Mouse (Mus musculus) spleen, adult 2 months (tissue): ENCODE results near the gene Rora. TPM values are rescaled to one million over a fixed set of nuclear protein-coding genes. Genes with fewer than 3 reads are reported as not detected.
A peak's percentile ranks its signal among the peaks of the same experiment; 100 is the strongest.

ENCODE experiments used
- DNase-seq, 2 experiments: peaks; one replicate each; pipeline versions ENCODE4 v3.0.0 to v3.0.0-alpha.2; 2012 to 2021; ENCODE audit warnings: low spot score in 2 of 2, low read depth in 1 of 2
- H3K27ac ChIP-seq: fragments of 200-500 bp; 2 replicates; pipeline ENCODE4 v1.5.1; 2012; ENCODE audit warnings: low read length, inconsistent platforms; ENCODE audit not compliant: insufficient read depth
- H3K27me3 ChIP-seq: fragments of 200-500 bp; 2 replicates; pipeline ENCODE4 v1.6.1; 2012; ENCODE audit warnings: mild to moderate bottlenecking, moderate library complexity, low read length, inconsistent platforms; ENCODE audit not compliant: control insufficient read depth, insufficient read depth
- H3K36me3 ChIP-seq: fragments of 200-500 bp; 2 replicates; pipeline ENCODE4 v1.6.1; 2012; ENCODE audit warnings: mild to moderate bottlenecking, low read length, inconsistent platforms; ENCODE audit not compliant: control insufficient read depth, insufficient read depth
- H3K4me1 ChIP-seq: fragments of 200-500 bp; 2 replicates; pipeline ENCODE4 v1.6.1; 2011; ENCODE audit warnings: inconsistent platforms; ENCODE audit not compliant: control insufficient read depth, insufficient read depth, insufficient read length
- H3K4me3 ChIP-seq: fragments of 200-500 bp; 2 replicates; pipeline ENCODE4 v1.5.1; 2011; ENCODE audit warnings: mild to moderate bottlenecking, inconsistent platforms; ENCODE audit not compliant: insufficient read depth, insufficient read length; ENCODE audit errors: extremely low read depth
- CTCF ChIP-seq: fragments of 200-500 bp; IDR thresholded peaks from 2 replicates; pipeline ENCODE4 v1.5.1; 2011; ENCODE audit warnings: mild to moderate bottlenecking, inconsistent platforms; ENCODE audit not compliant: insufficient read depth, insufficient read length, insufficient replicate concordance; ENCODE audit errors: extremely low read depth
- POLR2A ChIP-seq: fragments of 200-500 bp; IDR thresholded peaks from 2 replicates; pipeline ENCODE4 v1.6.1; 2011; ENCODE audit warnings: low read depth, low read length, inconsistent platforms
- WGBS: fragments of 180-500 bp; shearing (Covaris S2); methylation state at CpG from one replicate; pipeline ENCODE4 v1.1.7; 2018; 5-methylcytosine and 5-hydroxymethylcytosine counted together
- polyA plus RNA-seq: library from polyadenylated mRNA; depleted of rRNA; stranded (reverse); fragments of >200 nt; gene quantifications from 2 replicates; pipeline ENCODE4 v1.2.3, GENCODE M21; 2012

The Rora gene
- polyA plus RNA-seq, 1 experiment = 1.7 TPM

DNA sequence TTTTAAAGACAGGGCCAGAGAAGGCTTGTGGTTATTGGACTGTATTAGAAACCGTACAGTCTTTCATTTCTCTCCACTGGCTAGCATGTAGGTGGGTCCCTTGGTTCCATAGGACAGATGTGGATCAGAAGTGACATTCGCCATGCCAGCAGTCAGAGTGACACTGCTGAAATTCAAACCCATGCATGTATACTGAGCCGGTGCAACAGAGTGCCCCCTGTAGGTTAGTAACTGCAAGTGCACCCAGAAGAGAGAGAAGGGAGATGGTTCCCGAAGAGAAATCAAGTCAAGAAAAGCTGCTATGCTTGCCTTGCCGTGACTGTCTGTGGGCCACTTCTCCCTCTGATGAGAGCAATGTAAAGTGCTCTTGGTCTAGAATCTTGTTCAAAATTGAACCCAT is 507.2 kb downstream of the Rora start:
- H3K27ac ChIP-seq = no peak overlapping the region
- TF ChIP-seq POLR2A (no peak), CTCF (no peak)
- H3K36me3 ChIP-seq = no peaks in the 10 kb centered on the region
- WGBS = 90% methylated on average over 5 of the region's 5 CpGs
- DNase-seq = no peak
- H3K4me1 ChIP-seq = 0 out of 2 replicates have a peak, but pooled peaks cover 3% of the 10 kb centered on the region
- no peak overlapping the region for H3K4me3 ChIP-seq
- no peaks in the 10 kb centered on the region for H3K27me3 ChIP-seq

DNA sequence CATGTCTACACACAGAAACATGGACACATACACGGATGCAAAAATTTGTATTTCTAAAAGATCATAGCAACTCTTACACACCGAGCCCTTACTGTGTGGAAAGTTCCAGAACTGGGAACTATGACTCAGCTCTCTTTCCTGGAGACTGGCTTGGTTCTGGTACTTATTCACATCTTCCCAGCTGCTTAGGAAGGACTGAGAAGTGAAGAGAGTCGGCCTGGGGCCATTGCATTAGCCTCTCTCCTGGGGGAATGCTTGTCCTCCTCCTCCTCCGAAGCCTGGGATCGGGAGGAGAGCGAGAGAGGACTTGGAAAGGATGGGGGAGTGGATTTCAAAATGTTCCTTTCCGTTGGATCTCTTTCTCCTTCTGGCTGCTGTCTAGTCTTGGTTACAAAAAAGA is 511.1 kb downstream of the Rora start:
- Histone ChIP-seq H3K36me3 (no peaks in the 10 kb centered on the region), H3K4me1 (0 out of 2 replicates have a peak, but pooled peaks cover 3% of the 10 kb centered on the region), H3K4me3 (no peak overlapping the region), H3K27me3 (no peaks in the 10 kb centered on the region), H3K27ac (no peak overlapping the region)
- WGBS = 70% methylated on average over 7 of the region's 7 CpGs
- TF ChIP-seq CTCF = no peak
- TF ChIP-seq POLR2A = no peak
- no peak for DNase-seq

DNA sequence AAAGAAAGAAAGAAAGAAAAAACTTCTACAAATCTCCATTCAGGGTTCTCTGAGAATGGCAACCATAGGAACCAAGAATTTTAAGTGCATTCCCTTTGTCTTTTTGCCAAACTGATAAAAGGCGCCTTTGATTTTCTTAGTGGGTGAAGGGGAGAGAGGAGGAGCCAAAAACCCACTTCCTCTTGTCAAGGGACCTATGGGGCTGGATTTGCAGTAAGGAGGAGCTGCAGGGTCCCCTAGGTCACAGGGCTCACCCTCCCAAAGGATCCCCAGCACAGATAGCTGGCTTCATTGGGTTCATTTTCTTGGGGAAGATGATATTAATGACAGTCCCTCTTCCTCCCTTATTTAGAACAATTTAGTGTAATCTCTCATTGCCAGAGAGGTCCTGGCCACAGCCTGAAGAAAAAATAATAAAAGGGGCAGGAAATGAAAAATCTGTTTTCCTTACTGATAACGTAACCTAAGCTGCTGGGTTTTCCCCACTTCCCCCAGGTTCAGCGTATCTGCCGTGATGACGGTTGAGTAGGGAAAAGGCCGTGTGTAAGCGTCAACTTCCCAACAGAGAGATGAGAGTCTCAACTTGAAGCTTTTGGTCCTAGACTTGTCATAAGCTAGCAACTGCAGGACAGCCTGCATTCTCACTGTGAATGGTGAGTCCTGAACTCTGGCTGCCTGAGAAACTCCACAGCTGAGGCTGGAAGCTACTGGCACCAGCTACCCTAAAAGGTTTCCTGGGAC is 511.7 kb downstream of the Rora start:
- 12% methylated on average over 7 of the region's 7 CpGs for WGBS
- Histone ChIP-seq H3K4me1 (0 out of 2 replicates have a peak, but pooled peaks cover 3% of the 10 kb centered on the region), H3K36me3 (no peaks in the 10 kb centered on the region), H3K27ac (0 out of 2 replicates have a peak overlapping the region, but pooled peaks have one; percentile 8), H3K4me3 (no peak overlapping the region), H3K27me3 (no peaks in the 10 kb centered on the region)
- DNase-seq = peak in 1 of 2 experiments; percentile 8
- TF ChIP-seq POLR2A (no peak), CTCF (no peak)

DNA sequence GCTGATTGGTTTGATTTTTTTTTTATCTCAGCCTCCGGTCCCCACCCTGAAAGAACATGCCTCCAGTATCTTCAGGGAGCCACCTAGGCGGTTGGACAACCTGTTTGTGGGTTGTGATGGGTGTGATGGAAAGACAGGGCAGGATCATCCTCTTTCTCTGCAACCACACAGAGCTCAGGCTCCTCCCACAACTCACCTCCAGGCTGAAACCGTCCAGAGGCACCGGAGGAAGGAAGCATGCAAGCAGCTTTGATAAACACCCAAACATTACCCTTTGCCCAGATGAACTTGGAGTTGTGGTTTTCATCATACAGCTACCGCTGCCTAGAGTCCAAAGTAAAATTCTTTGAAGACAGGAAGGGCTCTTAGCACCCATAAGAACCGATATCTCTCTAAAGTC is 520.5 kb downstream of the Rora start:
- no peak for DNase-seq
- Histone ChIP-seq H3K36me3 (no peaks in the 10 kb centered on the region), H3K27me3 (no peaks in the 10 kb centered on the region), H3K27ac (no peak overlapping the region), H3K4me3 (no peak overlapping the region), H3K4me1 (no peaks in the 10 kb centered on the region)
- TF ChIP-seq CTCF = no peak
- TF ChIP-seq POLR2A = no peak
- 31% methylated on average over 6 of the region's 6 CpGs for WGBS

DNA sequence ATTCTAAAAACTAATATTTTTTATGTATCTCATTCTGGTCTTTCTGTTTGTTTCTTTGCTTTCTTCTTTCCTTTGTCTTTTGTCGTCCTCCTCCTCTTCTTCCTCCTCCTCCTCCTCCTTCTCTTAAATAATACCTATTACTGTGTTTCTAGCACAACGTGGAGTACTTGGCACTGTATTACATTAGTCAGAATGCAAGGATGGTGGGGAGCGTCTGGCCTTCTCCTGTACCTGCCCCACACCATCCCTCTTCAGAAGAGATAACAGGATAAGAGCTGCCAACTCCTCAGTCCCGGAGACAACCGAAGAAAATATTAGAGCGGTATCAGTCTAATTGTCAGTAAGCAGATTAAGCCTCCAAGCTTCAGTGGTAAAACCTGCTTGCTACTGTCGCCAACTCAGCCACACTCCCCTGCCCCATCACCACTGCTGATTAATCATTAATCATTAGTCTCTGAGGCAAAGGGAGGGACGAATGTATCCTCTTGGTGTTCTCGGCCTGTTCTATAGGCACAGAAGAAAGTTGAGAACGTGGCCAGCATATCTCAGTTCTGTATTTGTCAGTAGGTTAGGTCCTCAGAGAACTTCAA is 521.0 kb downstream of the Rora start:
- Histone ChIP-seq H3K4me1 (no peaks in the 10 kb centered on the region), H3K27me3 (no peaks in the 10 kb centered on the region), H3K36me3 (no peaks in the 10 kb centered on the region), H3K27ac (no peak overlapping the region), H3K4me3 (no peak overlapping the region)
- WGBS = 73% methylated on average over 10 of the region's 10 CpGs
- no peak for TF ChIP-seq CTCF
- TF ChIP-seq POLR2A = no peak
- no peak for DNase-seq

DNA sequence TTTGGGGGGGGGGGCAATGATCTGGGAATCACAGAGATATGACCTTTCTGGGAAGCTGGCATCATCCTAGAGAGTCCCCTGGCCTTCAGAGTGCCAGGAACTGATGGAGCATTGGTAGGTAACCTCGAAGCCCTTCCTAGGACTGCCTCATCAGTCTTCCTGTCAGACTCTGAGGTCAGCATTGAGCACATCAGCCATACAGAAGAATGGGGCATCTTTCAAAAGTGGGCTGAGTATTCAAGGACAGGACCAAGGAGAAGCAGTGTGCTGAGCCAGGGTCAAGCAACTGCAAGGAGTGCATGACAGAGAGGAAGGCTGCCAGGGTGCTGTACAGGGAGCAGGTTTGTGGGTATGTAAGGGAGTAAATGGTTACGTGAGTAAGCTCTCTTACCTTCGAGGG is 523.4 kb downstream of the Rora start:
- Histone ChIP-seq H3K36me3 (no peaks in the 10 kb centered on the region), H3K27me3 (no peaks in the 10 kb centered on the region), H3K4me1 (no peaks in the 10 kb centered on the region), H3K27ac (no peak overlapping the region), H3K4me3 (no peak overlapping the region)
- WGBS = 78% methylated on average over 3 of the region's 3 CpGs
- no peak for DNase-seq
- TF ChIP-seq CTCF (no peak), POLR2A (no peak)

DNA sequence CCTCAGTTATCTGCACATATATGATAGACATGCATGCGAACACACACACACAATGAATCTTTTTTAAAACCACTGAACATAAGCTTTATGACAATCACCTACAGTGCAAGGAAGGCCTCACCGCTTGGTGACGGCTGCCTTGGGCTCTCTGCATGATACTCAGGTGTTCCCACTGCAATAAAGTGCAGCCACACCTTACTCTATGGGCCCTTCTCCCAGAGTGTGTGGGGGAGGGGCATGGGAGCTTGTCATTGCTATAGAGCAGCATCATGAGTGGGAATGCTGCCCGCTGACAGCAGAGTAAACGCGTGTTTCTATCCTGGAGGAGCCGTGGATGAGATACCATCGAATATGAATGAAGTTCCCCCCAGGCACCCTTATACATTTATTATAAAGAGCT is 525.6 kb downstream of the Rora start:
- Histone ChIP-seq H3K36me3 (no peaks in the 10 kb centered on the region), H3K27me3 (no peaks in the 10 kb centered on the region), H3K4me1 (no peaks in the 10 kb centered on the region), H3K4me3 (no peak overlapping the region), H3K27ac (no peak overlapping the region)
- no peak for TF ChIP-seq POLR2A
- no peak for TF ChIP-seq CTCF
- 93% methylated on average over 8 of the region's 8 CpGs for WGBS
- DNase-seq = no peak
